Mouse (Mus musculus): Measurements from ENCODE around the gene Olfr20.

DNA sequence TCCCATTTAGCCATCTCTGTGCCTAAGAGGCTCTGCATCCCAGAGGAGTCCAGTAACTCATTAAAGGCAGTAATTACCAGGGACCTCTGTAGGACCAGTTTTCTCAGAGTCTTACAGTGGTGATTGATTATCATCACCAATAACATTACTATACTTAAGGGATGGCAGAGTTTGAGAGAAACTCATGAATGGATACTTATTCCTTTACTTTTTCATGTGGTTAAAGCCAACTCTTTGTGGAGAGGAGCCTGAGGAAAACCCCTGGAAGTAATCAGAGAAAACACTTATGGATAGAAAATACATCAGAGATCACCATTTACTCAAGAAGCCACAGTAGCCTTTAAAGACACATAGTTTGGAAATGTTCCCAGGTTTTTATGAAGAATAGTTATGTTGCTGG, 48.9 kb downstream of the Olfr20 start, which contains the start of gene Olfr1:
- TF ChIP-seq GATA1 (IDR thresholded peaks at IDR 0.05; ENCODE audit: borderline replicate concordance, low read length) (no peak), FLI1 (IDR thresholded peaks at IDR 0.05; ENCODE audit: low read length) (no peak)
